Mouse (Mus musculus) small intestine, adult 2 months (tissue): ENCODE data around the gene Npas3.

Experiments used
- CTCF ChIP-seq: fragments of 200-500 bp; IDR thresholded peaks from 2 replicates; pipeline ENCODE4 v1.5.1; 2012; ENCODE audit warnings: low read depth, mild to moderate bottlenecking, control low read depth, inconsistent platforms, low read length, moderate library complexity, mixed read lengths; ENCODE audit not compliant: insufficient replicate concordance, insufficient read length; ENCODE audit errors: extremely low read depth
- POLR2A ChIP-seq: fragments of 200-500 bp; IDR thresholded peaks from 2 replicates; pipeline ENCODE4 v1.6.1; 2012; ENCODE audit warnings: low read depth, mild to moderate bottlenecking, control low read depth, inconsistent platforms, low read length, moderate library complexity

DNA sequence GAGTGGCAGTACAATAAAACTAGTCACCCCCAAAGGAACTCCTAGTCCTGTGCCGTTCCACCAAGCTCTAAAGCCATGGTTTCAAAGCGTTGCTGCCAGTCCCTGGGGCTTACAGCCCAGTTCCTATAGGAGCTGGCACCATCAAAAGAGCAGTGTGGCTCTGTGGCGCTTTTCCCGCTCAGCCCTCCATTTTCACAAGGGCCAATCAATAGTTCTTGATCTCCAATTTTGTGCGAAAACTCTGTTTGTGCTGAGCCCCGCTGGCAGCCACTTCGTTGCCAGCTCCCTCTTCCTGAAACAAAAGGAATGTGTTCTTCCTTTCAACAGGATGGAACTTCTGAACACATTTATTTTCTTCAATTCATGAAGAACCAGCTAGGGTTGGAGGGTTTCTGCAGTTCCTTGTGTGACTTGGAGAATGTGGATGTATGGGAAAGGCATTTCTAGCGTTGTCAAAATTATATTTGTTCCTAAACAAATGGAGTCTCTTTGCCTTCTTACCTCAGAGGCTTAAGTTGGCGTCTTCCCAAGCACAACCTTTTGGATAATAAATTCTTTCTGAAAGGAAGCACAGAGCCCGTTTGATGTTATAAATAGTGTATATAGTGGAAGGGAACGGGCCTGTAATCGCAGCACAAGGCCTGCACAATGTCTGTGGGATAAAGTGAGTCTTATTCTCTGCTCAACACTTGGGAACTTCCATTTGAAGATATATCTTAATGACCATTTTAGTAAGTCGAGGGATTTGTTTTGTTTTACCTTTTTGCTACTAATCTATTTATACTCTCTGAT is 504.0 kb downstream of the Npas3 start:
- TF ChIP-seq CTCF (no peak), POLR2A (no peak)
